Mouse (Mus musculus) activated CD4-positive, CD25-positive, alpha-beta regulatory T cell, adult 9 weeks (primary cell): ENCODE data around the gene Olfr314. TPM values are rescaled to one million over a fixed set of nuclear protein-coding genes. Genes with fewer than 3 reads are reported as not detected.

Source experiments
- polyA plus RNA-seq: library from polyadenylated mRNA; unstranded; fragments of 100-300 nt; shearing (Covaris generic); gene quantifications from one replicate; pipeline ENCODE4 v1.2.1, GENCODE M21; 2017

Gene Olfr314
- polyA plus RNA-seq, result not detected

GRCm38 (mm10) chr11:58782480-58783089, at the start of gene Olfr314:
Gene Olfr314 (plus strand): TSS chr11:58782952.

GRCm38 (mm10) chr11:58738792-58739262, 43.9 kb upstream of the Olfr314 start, which contains the start of gene Olfr317:
Gene Olfr317 (minus strand): TSS chr11:58739212.

GRCm38 (mm10) chr11:58752434-58752833, 30.3 kb upstream of the Olfr314 start, which contains the start of gene Olfr316:
Gene Olfr316 (plus strand): TSS chr11:58752734.

GRCm38 (mm10) chr11:58772888-58773287, 9.9 kb upstream of the Olfr314 start, which contains the start of gene Olfr315:
Gene Olfr315 (plus strand): TSS chr11:58773188.

GRCm38 (mm10) chr11:58801558-58802228, 18.9 kb downstream of the Olfr314 start, which contains the start of gene Fam183b:
Gene Fam183b (minus strand): TSS chr11:58801960.

GRCm38 (mm10) chr11:58814700-58815099, 31.9 kb downstream of the Olfr314 start, which contains the start of gene Olfr313:
Gene Olfr313 (plus strand): TSS chr11:58815000.

GRCm38 (mm10) chr11:58828937-58829336, 46.2 kb downstream of the Olfr314 start, which contains the start of gene Olfr312:
Gene Olfr312 (plus strand): TSS chr11:58829237.

Other genes with a start within 250 kb of the Olfr314 start
- not detected for gene Olfr330, start 248.1 kb upstream of the Olfr314 start, polyA plus RNA-seq
- not detected for gene Olfr329-ps, start 236.5 kb upstream of the Olfr314 start, polyA plus RNA-seq
- not detected for gene Olfr328, start 227.3 kb upstream of the Olfr314 start, polyA plus RNA-seq
- gene Olfr224, start 212.4 kb upstream of the Olfr314 start, polyA plus RNA-seq, result not detected
- gene Olfr325, start 205.2 kb upstream of the Olfr314 start, polyA plus RNA-seq, result not detected
- gene Olfr324, start 187.8 kb upstream of the Olfr314 start, polyA plus RNA-seq, result not detected
- gene 2210407C18Rik, start 166.9 kb upstream of the Olfr314 start, polyA plus RNA-seq, result not detected
- gene Olfr323, start 152.5 kb upstream of the Olfr314 start, polyA plus RNA-seq, result not detected
- gene Trim58, start 142.5 kb upstream of the Olfr314 start, polyA plus RNA-seq, result not detected
- gene Olfr322, start 124.2 kb upstream of the Olfr314 start, polyA plus RNA-seq, result not detected
- not detected for gene Olfr320, start 101.9 kb upstream of the Olfr314 start, polyA plus RNA-seq
- gene Olfr319, start 83.8 kb upstream of the Olfr314 start, polyA plus RNA-seq, result not detected
- not detected for gene Olfr318, start 58.9 kb upstream of the Olfr314 start, polyA plus RNA-seq
- not detected for gene Olfr317, start 43.7 kb upstream of the Olfr314 start, polyA plus RNA-seq
- not detected for gene Olfr316, start 30.2 kb upstream of the Olfr314 start, polyA plus RNA-seq
- not detected for gene Olfr315, start 9.8 kb upstream of the Olfr314 start, polyA plus RNA-seq
- not detected for gene Fam183b, start 19.0 kb downstream of the Olfr314 start, polyA plus RNA-seq
- not detected for gene Olfr313, start 32.0 kb downstream of the Olfr314 start, polyA plus RNA-seq
- gene Olfr312, start 46.3 kb downstream of the Olfr314 start, polyA plus RNA-seq, result not detected
- gene Olfr311, start 56.3 kb downstream of the Olfr314 start, polyA plus RNA-seq, result not detected
- gene Gm12258, start 64.2 kb downstream of the Olfr314 start, polyA plus RNA-seq, result 9.8 TPM
- 16.4 TPM for gene 2810021J22Rik, start 84.3 kb downstream of the Olfr314 start, polyA plus RNA-seq
- gene Zfp39, start 121.3 kb downstream of the Olfr314 start, polyA plus RNA-seq, result 12.4 TPM
- 0.32 TPM for gene Btnl10, start 135.0 kb downstream of the Olfr314 start, polyA plus RNA-seq
- gene Rnf187, start 156.0 kb downstream of the Olfr314 start, polyA plus RNA-seq, result 11.3 TPM
- 21.6 TPM for gene Hist3h2ba, start 166.0 kb downstream of the Olfr314 start, polyA plus RNA-seq
- gene Hist3h2a, start 171.7 kb downstream of the Olfr314 start, polyA plus RNA-seq, result 22.1 TPM
- gene Trim17, start 171.7 kb downstream of the Olfr314 start, polyA plus RNA-seq, result 0.26 TPM
- 33.6 TPM for gene Trim11, start 195.1 kb downstream of the Olfr314 start, polyA plus RNA-seq